Mouse (Mus musculus): ENCODE measurements at regions not wholly inside any gene's neighbourhood (a gene's known extent, or its start where the extent isn't known, plus 50 kb on each side); places are given as distances from the start of the nearest gene placed in this dataset.

- DNase-seq (ENCODE audit: low read depth, low spot score): no peak
Measured at GRCm38 (mm10) chr10:113161486-113161885, 232.7 kb upstream of the Atxn7l3b start.

DNA sequence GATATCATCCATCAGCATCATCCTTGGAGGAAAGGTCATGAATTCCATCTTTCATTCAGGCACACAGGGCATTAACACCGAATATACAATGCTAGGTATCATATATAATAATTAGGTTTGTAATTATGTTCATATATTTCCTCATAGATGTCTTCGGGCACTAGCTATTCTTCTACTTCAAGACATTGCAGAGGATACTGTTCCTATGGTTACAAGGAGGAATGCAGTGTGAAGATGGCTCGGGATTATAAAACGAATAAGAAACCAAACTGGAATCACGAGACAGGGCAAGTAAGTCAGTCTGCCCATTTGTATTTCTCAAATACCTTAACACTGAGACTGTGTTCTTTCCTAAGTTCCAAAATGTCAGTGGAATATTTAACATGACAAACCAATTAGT lies 231.3 kb upstream of the Atxn7l3b start:
- no peak for DNase-seq (ENCODE audit: low read depth, low spot score)

- no peak for DNase-seq (ENCODE audit: low read depth, low spot score)
Measured at GRCm38 (mm10) chr10:113158988-113159387, 230.2 kb upstream of the Atxn7l3b start.

GRCm38 (mm10) chr10:113141606-113142005 lies 212.8 kb upstream of the Atxn7l3b start:
- DNase-seq (ENCODE audit: low read depth, low spot score): peak; percentile 2

- no peak for DNase-seq (ENCODE audit: low read depth, low spot score)
Measured at GRCm38 (mm10) chr10:113114999-113115398, 186.2 kb upstream of the Atxn7l3b start.

DNA sequence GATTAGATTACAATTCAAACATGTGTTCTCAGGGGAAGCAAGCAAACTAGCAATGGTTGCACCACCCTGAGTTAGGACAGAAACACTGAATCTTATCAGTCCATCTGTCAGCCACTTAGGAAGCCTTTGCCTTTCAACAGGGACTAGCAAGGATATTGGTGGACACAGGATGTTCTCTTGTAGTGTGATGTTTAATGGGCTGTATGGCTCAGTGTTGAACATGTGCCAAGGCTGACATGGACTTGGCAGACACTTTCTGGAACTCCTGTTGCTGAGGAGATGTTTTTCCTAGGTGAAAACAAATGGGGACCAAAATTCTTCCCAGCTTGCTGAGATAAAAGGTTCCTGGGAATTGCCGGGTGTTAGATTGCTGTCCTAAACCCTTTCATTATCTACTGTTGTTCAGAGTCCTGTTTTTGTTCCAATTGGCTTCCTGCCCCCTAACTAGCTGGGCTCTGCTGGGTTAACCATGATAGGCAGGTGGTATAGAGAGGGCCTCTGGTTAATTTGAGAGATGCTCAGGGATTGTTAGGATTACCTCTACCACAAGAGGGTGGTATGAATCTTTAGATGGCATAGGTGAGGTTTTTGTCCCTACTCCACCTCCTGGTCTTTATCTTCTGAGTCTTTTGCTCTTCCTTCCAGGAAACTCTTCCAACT lies 177.1 kb upstream of the Atxn7l3b start:
- DNase-seq (ENCODE audit: low read depth, low spot score): peak; percentile 14

DNA sequence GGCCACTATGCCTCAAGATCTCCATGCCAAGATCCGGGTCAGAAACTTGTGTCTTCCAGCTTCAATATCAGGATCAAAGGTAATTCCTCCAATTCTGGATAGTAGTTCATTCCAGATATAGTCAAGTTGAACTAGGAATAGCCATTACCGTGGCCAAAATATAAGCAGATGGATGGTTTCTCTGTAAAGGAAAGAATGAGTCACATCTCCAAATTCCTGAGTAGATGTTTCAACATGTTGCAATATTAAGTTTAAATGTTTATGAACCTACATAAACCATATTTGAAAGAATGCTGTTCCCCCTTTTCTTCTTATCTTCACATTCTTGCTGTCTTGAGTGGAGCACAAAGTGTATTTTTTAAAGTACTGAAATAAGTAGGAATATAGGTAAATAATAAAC lies 176.5 kb upstream of the Atxn7l3b start:
- no peak for DNase-seq (ENCODE audit: low read depth, low spot score)

Measured in R1 (cell line).